Mouse (Mus musculus): ENCODE results near the gene Etv5. TPM values are rescaled to one million over a fixed set of nuclear protein-coding genes. Genes with fewer than 3 reads are reported as not detected.

The Etv5 gene
- polyA plus RNA-seq, 1 experiment from 2014 or later: 5.4 TPM

DNA sequence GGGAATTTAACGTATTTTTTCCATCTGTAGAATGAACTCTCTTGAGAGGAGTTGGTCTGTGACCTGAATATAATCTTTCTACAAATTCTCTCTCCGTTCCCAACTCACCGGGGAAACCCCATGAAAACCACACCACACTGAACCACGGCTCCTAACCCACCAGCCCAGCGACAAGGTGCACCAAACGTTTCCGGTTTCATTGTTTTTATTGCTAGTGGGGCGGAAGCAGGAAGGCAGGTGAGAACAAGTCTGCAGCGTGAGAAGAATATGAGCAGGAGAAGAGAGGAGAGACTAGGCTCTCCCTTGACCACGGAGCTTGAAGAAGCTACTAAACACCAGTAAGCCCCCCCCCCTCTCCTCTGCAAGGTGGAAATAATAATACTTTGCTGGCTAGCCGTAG is 26.9 kb upstream of the Etv5 start:
- H3K27ac ChIP-seq (ENCODE audit: low read depth, low read length): no peak overlapping the region
- no peaks in the 10 kb centered on the region for H3K27me3 ChIP-seq (replicated peaks; ENCODE audit: control insufficient read depth, insufficient read depth, low read length)
- no peaks in the 10 kb centered on the region for H3K36me3 ChIP-seq (ENCODE audit: control insufficient read depth, insufficient read depth)
- no peak overlapping the region for H3K9ac ChIP-seq (ENCODE audit: low read depth, low read length)
- no peak for ATAC-seq
- H3K4me2 ChIP-seq (replicated peaks; ENCODE audit: low read depth): no peak overlapping the region
- no peaks in the 10 kb centered on the region for H3K9me3 ChIP-seq (ENCODE audit: control insufficient read depth)
- TF ChIP-seq CTCF (IDR thresholded peaks at IDR 0.05; ENCODE audit: low read depth): no peak
- no peaks in the 10 kb centered on the region for H3K4me1 ChIP-seq (replicated peaks; ENCODE audit: control insufficient read depth, insufficient read depth, low read length)
- WGBS: 76% methylated on average over 11 of the region's 11 CpGs
- no peak overlapping the region for H3K4me3 ChIP-seq (ENCODE audit: low read depth, low read length)

DNA sequence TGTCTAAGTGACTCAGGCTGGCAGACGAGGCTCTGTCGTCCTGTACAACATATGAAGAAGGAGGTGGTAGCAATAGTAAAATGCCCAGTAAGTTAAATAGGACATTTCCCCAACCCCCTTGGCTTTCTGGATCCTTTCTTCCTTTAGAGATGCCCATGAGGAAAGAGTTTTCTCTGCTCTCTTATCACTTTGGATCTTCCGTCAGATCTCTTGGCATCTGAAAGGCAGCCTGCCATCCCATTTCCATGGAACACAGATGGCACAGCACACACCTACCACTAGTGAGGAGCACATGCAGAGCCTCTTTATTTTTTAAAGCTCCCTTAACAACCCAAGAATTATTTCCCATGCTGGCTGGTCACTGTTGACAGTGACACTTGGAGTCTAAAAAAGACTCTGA is 22.7 kb upstream of the Etv5 start:
- Histone ChIP-seq H3K27ac (ENCODE audit: low read depth, low read length) (no peak overlapping the region), H3K4me3 (ENCODE audit: low read depth, low read length) (no peak overlapping the region), H3K9me3 (ENCODE audit: control insufficient read depth) (no peaks in the 10 kb centered on the region), H3K27me3 (replicated peaks; ENCODE audit: control insufficient read depth, insufficient read depth, low read length) (no peaks in the 10 kb centered on the region), H3K36me3 (ENCODE audit: control insufficient read depth, insufficient read depth) (no peaks in the 10 kb centered on the region), H3K4me2 (replicated peaks; ENCODE audit: low read depth) (no peak overlapping the region), H3K9ac (ENCODE audit: low read depth, low read length) (no peak overlapping the region), H3K4me1 (replicated peaks; ENCODE audit: control insufficient read depth, insufficient read depth, low read length) (peaks cover 5% of the 10 kb centered on the region; the same call in 1 of the 2 replicates)
- 95% methylated on average over 3 of the region's 3 CpGs for WGBS
- ATAC-seq: no peak
- no peak for TF ChIP-seq CTCF (IDR thresholded peaks at IDR 0.05; ENCODE audit: low read depth)

DNA sequence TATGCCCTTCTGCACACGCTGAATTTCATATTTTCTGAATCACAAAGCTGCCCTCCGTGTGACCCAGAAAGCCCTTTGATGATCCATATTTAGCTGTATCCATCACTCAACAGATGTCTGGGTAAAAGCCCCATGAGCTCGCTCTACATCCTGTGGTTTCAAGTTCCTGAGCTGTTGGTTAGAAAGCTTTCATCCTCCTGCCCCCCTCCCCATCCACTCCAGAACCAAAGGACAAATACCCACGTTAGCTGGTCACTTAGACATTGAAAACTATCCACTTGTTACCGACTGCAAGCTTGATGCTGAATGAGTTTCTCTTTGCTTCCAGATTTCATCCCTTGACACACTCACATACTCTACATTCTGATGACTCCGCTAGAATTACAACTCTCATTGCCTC is 22.2 kb upstream of the Etv5 start:
- H3K9me3 ChIP-seq (ENCODE audit: control insufficient read depth): no peaks in the 10 kb centered on the region
- no peak overlapping the region for H3K27ac ChIP-seq (ENCODE audit: low read depth, low read length)
- no peak overlapping the region for H3K4me3 ChIP-seq (ENCODE audit: low read depth, low read length)
- no peak overlapping the region for H3K9ac ChIP-seq (ENCODE audit: low read depth, low read length)
- peaks cover 5% of the 10 kb centered on the region; the same call in 1 of the 2 replicates for H3K4me1 ChIP-seq (replicated peaks; ENCODE audit: control insufficient read depth, insufficient read depth, low read length)
- 74% methylated on average over 6 of the region's 6 CpGs for WGBS
- H3K4me2 ChIP-seq (replicated peaks; ENCODE audit: low read depth): no peak overlapping the region
- H3K27me3 ChIP-seq (replicated peaks; ENCODE audit: control insufficient read depth, insufficient read depth, low read length): no peaks in the 10 kb centered on the region
- H3K36me3 ChIP-seq (ENCODE audit: control insufficient read depth, insufficient read depth): no peaks in the 10 kb centered on the region
- no peak for TF ChIP-seq CTCF (IDR thresholded peaks at IDR 0.05; ENCODE audit: low read depth)
- ATAC-seq: no peak

DNA sequence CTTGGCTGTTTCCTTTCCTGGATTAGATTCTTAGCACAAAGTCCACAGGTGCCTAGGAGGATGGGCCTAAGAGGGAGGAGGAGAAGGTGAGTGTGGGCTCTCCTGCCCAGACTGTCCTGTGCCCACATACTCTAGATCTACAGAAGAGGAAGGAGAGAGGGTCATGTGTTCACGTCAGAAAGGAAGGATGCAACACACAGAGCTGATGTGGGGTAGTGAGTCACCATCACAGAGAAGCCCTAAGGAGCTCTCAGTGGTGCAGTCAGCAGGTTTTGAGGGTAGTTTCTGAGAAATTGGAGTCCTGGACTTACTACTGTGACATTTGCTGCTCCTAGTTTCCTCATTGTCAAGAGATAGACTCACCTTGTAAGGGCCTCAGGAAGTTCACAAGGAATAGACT is 21.4 kb upstream of the Etv5 start:
- H3K9ac ChIP-seq (ENCODE audit: low read depth, low read length): no peak overlapping the region
- peak; percentile 84 for ATAC-seq
- peaks cover 5% of the 10 kb centered on the region; the same call in 1 of the 2 replicates for H3K4me1 ChIP-seq (replicated peaks; ENCODE audit: control insufficient read depth, insufficient read depth, low read length)
- no peaks in the 10 kb centered on the region for H3K36me3 ChIP-seq (ENCODE audit: control insufficient read depth, insufficient read depth)
- H3K27ac ChIP-seq (ENCODE audit: low read depth, low read length): no peak overlapping the region
- no peak overlapping the region for H3K4me2 ChIP-seq (replicated peaks; ENCODE audit: low read depth)
- H3K4me3 ChIP-seq (ENCODE audit: low read depth, low read length): no peak overlapping the region
- TF ChIP-seq CTCF (IDR thresholded peaks at IDR 0.05; ENCODE audit: low read depth): no peak
- no peaks in the 10 kb centered on the region for H3K9me3 ChIP-seq (ENCODE audit: control insufficient read depth)
- 50% methylated on average over 1 of the region's 1 CpGs for WGBS
- H3K27me3 ChIP-seq (replicated peaks; ENCODE audit: control insufficient read depth, insufficient read depth, low read length): no peaks in the 10 kb centered on the region

DNA sequence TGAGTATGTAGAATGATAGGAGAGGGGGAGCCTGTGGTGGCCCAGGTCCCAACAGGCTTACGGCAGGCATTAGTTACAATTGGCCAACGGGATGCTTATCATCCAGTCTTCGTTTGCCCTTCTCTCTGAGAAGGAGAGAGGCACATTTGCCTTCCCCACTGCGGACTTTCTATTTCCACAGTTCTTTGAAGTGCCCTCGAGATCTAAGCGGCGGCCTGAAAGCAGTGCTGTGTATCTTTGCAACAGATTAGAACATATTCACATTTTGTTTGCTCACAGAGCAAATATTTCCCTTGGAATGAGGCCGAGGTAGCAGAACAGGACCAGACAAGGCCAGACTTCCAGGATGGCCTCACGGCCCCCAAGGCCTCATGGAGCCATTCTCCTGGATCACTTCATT is 12.6 kb upstream of the Etv5 start:
- no peak overlapping the region for H3K4me2 ChIP-seq (replicated peaks; ENCODE audit: low read depth)
- ATAC-seq: no peak
- H3K9me3 ChIP-seq (ENCODE audit: control insufficient read depth): no peaks in the 10 kb centered on the region
- no peaks in the 10 kb centered on the region for H3K27me3 ChIP-seq (replicated peaks; ENCODE audit: control insufficient read depth, insufficient read depth, low read length)
- H3K4me1 ChIP-seq (replicated peaks; ENCODE audit: control insufficient read depth, insufficient read depth, low read length): no peaks in the 10 kb centered on the region
- H3K9ac ChIP-seq (ENCODE audit: low read depth, low read length): no peak overlapping the region
- no peak overlapping the region for H3K27ac ChIP-seq (ENCODE audit: low read depth, low read length)
- WGBS: 51% methylated on average over 9 of the region's 9 CpGs
- TF ChIP-seq CTCF (IDR thresholded peaks at IDR 0.05; ENCODE audit: low read depth): no peak
- no peak overlapping the region for H3K4me3 ChIP-seq (ENCODE audit: low read depth, low read length)
- no peaks in the 10 kb centered on the region for H3K36me3 ChIP-seq (ENCODE audit: control insufficient read depth, insufficient read depth)

DNA sequence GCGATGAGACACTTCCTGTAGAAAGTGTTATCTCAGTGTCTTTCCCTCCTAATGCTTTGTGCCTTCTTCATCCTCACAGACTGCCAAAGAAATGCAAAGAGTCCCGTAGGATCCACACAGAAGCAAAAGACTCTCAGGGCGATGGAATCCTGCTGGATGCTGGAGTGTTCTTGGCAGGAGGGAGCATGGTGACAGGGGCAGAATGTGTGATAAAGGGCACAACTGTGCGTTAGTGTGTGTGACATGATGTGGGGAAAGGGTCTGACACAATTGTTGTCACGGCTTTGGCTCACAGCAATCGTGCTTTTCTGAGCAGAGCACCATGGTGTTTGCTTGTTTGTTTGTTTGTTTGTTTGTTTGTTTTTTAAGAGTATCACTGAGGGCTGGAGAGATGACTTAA is 8.6 kb upstream of the Etv5 start:
- Histone ChIP-seq H3K9me3 (ENCODE audit: control insufficient read depth) (no peaks in the 10 kb centered on the region), H3K4me1 (replicated peaks; ENCODE audit: control insufficient read depth, insufficient read depth, low read length) (no peaks in the 10 kb centered on the region), H3K36me3 (ENCODE audit: control insufficient read depth, insufficient read depth) (no peaks in the 10 kb centered on the region), H3K4me2 (replicated peaks; ENCODE audit: low read depth) (no peak overlapping the region), H3K27me3 (replicated peaks; ENCODE audit: control insufficient read depth, insufficient read depth, low read length) (no peaks in the 10 kb centered on the region; the same call in 1 of the 2 replicates), H3K27ac (ENCODE audit: low read depth, low read length) (no peak overlapping the region), H3K9ac (ENCODE audit: low read depth, low read length) (no peak overlapping the region), H3K4me3 (ENCODE audit: low read depth, low read length) (no peak overlapping the region)
- 85% methylated on average over 6 of the region's 6 CpGs for WGBS
- no peak for ATAC-seq
- TF ChIP-seq CTCF (IDR thresholded peaks at IDR 0.05; ENCODE audit: low read depth): no peak

DNA sequence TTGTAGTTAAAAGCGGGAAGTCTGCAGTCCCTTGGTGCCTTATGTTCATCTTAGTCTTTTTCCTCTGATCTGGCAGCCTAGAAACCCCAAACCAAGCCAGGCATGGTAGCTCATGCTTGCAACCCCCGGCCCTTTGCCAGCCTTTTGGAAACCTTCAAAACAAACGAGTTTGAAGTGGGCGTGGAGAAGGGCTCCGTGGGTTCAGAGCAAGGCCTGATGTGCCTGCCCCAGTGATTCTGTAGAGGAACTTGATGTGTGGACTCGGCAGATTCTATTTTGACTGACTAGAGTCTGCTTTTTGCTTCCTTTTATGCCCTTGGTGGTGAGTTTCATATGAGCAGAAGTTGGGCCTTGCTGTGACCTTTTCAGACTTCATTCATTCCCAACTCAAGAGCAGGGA is 5.3 kb upstream of the Etv5 start:
- no peak overlapping the region for H3K4me3 ChIP-seq (ENCODE audit: low read depth, low read length)
- no peaks in the 10 kb centered on the region for H3K36me3 ChIP-seq (ENCODE audit: control insufficient read depth, insufficient read depth)
- H3K9me3 ChIP-seq (ENCODE audit: control insufficient read depth): no peaks in the 10 kb centered on the region
- TF ChIP-seq CTCF (IDR thresholded peaks at IDR 0.05; ENCODE audit: low read depth): no peak
- H3K9ac ChIP-seq (ENCODE audit: low read depth, low read length): no peak overlapping the region
- no peak overlapping the region for H3K4me2 ChIP-seq (replicated peaks; ENCODE audit: low read depth)
- H3K4me1 ChIP-seq (replicated peaks; ENCODE audit: control insufficient read depth, insufficient read depth, low read length): 0 out of 2 replicates have a peak, but pooled peaks cover 4% of the 10 kb centered on the region
- no peak overlapping the region for H3K27ac ChIP-seq (ENCODE audit: low read depth, low read length)
- WGBS: 70% methylated on average over 6 of the region's 6 CpGs
- H3K27me3 ChIP-seq (replicated peaks; ENCODE audit: control insufficient read depth, insufficient read depth, low read length): no peaks in the 10 kb centered on the region; the same call in 1 of the 2 replicates
- no peak for ATAC-seq
